19 mouse cellular contexts compared by ENCODE assay signal in genomic region chr2:157927815-157928214, GRCm38 (mm10). TPM values are rescaled to one million over a fixed set of nuclear protein-coding genes. Genes with fewer than 3 reads are reported as not detected.
DNase-seq lines count a peak whose midpoint lies in the region; ATAC-seq lines count a peak whose summit lies in the region.
"Had no signal": no experiment of that assay in that cellular context is flagged by ENCODE, and none has a peak within 500 bp of the region (broad histone marks: within the 10 kb centered on the region; RNA-seq: fewer than 3 reads in every experiment).

No protein-coding gene starts in this region.

- DNase-seq in neural tube, embryonic 10.5 days (ENCODE audit: extremely low spot score, low spot score) = no peak
- no peak for DNase-seq in hindbrain, embryonic 11.5 days (ENCODE audit: low spot score)
- DNase-seq in thymus, postnatal 4 days = no peak
- DNase-seq in layer of hippocampus, adult 9-11 months = no peak
- DNase-seq: cerebellum, postnatal 25 days; heart, adult 11 months; kidney, postnatal 25 days; right cerebral cortex, postnatal 25 days had no signal

- H3K4me3 ChIP-seq in neural tube, embryonic 12.5 days = no peak overlapping the region
- no peak overlapping the region for H3K4me3 ChIP-seq in hindbrain, embryonic 11.5 days (ENCODE audit: low read depth, low read length)
- H3K4me3 ChIP-seq in midbrain, embryonic 13.5 days (replicated peaks) = no peak overlapping the region
- H3K4me3 ChIP-seq: embryonic facial prominence, embryonic 15.5 days; lung, embryonic 15.5 days had no signal

- WGBS in neural tube, embryonic 12.5 days = 20% methylated on average over 2 of the region's 2 CpGs
- WGBS in hindbrain, embryonic 11.5 days = 28% methylated on average over 2 of the region's 2 CpGs
- 13% methylated on average over 2 of the region's 2 CpGs for WGBS in midbrain, embryonic 13.5 days

- H3K27me3 ChIP-seq in neural tube, embryonic 12.5 days (replicated peaks) = no peaks in the 10 kb centered on the region
- H3K27me3 ChIP-seq in hindbrain, embryonic 11.5 days (ENCODE audit: control insufficient read depth, insufficient read depth, low read length) = no peaks in the 10 kb centered on the region
- no peaks in the 10 kb centered on the region for H3K27me3 ChIP-seq in midbrain, embryonic 13.5 days

- H3K4me1 ChIP-seq in neural tube, embryonic 12.5 days = peaks cover 44% of the 10 kb centered on the region
- H3K4me1 ChIP-seq in hindbrain, embryonic 11.5 days (replicated peaks; ENCODE audit: control insufficient read depth, insufficient read depth, low read length) = 0 out of 2 replicates have a peak, but pooled peaks cover 2% of the 10 kb centered on the region
- peaks cover 51% of the 10 kb centered on the region for H3K4me1 ChIP-seq in midbrain, embryonic 13.5 days (replicated peaks)
- H3K4me1 ChIP-seq: embryonic facial prominence, embryonic 15.5 days; lung, embryonic 15.5 days had no signal

- H3K36me3 ChIP-seq in neural tube, embryonic 12.5 days = no peaks in the 10 kb centered on the region
- no peaks in the 10 kb centered on the region for H3K36me3 ChIP-seq in hindbrain, embryonic 11.5 days (ENCODE audit: control insufficient read depth, insufficient read depth, low read length)
- H3K36me3 ChIP-seq in midbrain, embryonic 13.5 days = no peaks in the 10 kb centered on the region
- H3K36me3 ChIP-seq: embryonic facial prominence, embryonic 15.5 days; lung, embryonic 15.5 days had no signal

- 0 out of 2 replicates have a peak overlapping the region, but pooled peaks have one; percentile 21 for H3K9ac ChIP-seq in neural tube, embryonic 12.5 days
- H3K9ac ChIP-seq in hindbrain, embryonic 11.5 days (ENCODE audit: low read depth, low read length) = no peak overlapping the region
- H3K9ac ChIP-seq in midbrain, embryonic 13.5 days (replicated peaks) = peak overlapping the region; percentile 45; the same call in 1 of the 2 replicates
- H3K9ac ChIP-seq: embryonic facial prominence, embryonic 15.5 days; lung, embryonic 15.5 days had no signal

- H3K9me3 ChIP-seq in neural tube, embryonic 12.5 days = no peaks in the 10 kb centered on the region
- no peaks in the 10 kb centered on the region for H3K9me3 ChIP-seq in hindbrain, embryonic 11.5 days (ENCODE audit: control insufficient read depth, low read length)
- H3K9me3 ChIP-seq in midbrain, embryonic 13.5 days = no peaks in the 10 kb centered on the region
- H3K9me3 ChIP-seq: embryonic facial prominence, embryonic 15.5 days; lung, embryonic 15.5 days had no signal

- peak overlapping the region; percentile 14; the same call in 1 of the 2 replicates for H3K4me2 ChIP-seq in neural tube, embryonic 12.5 days (replicated peaks)
- H3K4me2 ChIP-seq in hindbrain, embryonic 11.5 days (replicated peaks; ENCODE audit: low read depth, low read length) = no peak overlapping the region
- peak overlapping the region; percentile 24; the same call in 1 of the 2 replicates for H3K4me2 ChIP-seq in midbrain, embryonic 13.5 days (replicated peaks)
- H3K4me2 ChIP-seq: embryonic facial prominence, embryonic 15.5 days; liver, embryonic 11.5 days; lung, embryonic 15.5 days had no signal

- ATAC-seq in neural tube, embryonic 12.5 days (ENCODE audit: low FRiP score, low read depth) = no peak
- peak; percentile 23; the same call in 1 of the 2 replicates for ATAC-seq in hindbrain, embryonic 11.5 days (ENCODE audit: low FRiP score)
- ATAC-seq in midbrain, embryonic 13.5 days = no peak
- no peak for ATAC-seq in megakaryocyte-erythroid progenitor cell, adult 5-6 weeks (replicated peaks; ENCODE audit: low FRiP score, low TSS enrichment, poor library complexity, severe bottlenecking)
- ATAC-seq: activated CD4-positive, CD25-positive, alpha-beta regulatory T cell, adult 4 months; intestine, embryonic 16.5 days had no signal

- H3K27ac ChIP-seq in neural tube, embryonic 12.5 days = peak overlapping the region; percentile 27; the same call in 1 of the 2 replicates
- H3K27ac ChIP-seq in hindbrain, embryonic 11.5 days (ENCODE audit: low read depth, low read length) = no peak overlapping the region
- H3K27ac ChIP-seq in midbrain, embryonic 13.5 days = peak overlapping the region; percentile 61
- H3K27ac ChIP-seq: embryonic facial prominence, embryonic 15.5 days; lung, embryonic 15.5 days had no signal

RNA-seq across cellular contexts. Expression of gene Vstm2l, which starts 13.4 kb away (rescaled TPM):
- 21.8 and 23.2 TPM in 2 replicates for polyA plus RNA-seq in neural tube, embryonic 12.5 days (2016; fragmentation: Nextera tagmentation; extraction: Ambion mirVana)
- polyA plus RNA-seq in hindbrain, embryonic 11.5 days (2014; fragmentation: Nextera tagmentation; extraction: Ambion mirVana) = 4.5 and 6.4 TPM in 2 replicates
- 11.3 and 19.3 TPM in 2 replicates for polyA plus RNA-seq in midbrain, embryonic 13.5 days (2015; fragmentation: Nextera tagmentation; extraction: Ambion mirVana)
- total RNA-seq in megakaryocyte-erythroid progenitor cell, adult 5-6 weeks (2014; fragmentation: Nextera tagmentation) = not detected in 2 replicates
- total RNA-seq in megakaryocyte-erythroid progenitor cell, adult 5-6 weeks (2017) = not detected in 2 replicates
- total RNA-seq: megakaryocyte progenitor cell, adult 5-6 weeks; neutrophil, adult 5-6 weeks had no signal
- polyA plus RNA-seq: activated CD4-positive, CD25-positive, alpha-beta regulatory T cell, adult 4 months; heart, postnatal 0 days had no signal
